Mouse (Mus musculus): ENCODE data around the gene Fbxo48.

Gene Fbxo48
- long read RNA-seq, experiment 1 = 0 reads
- long read RNA-seq, experiment 2 = 0 reads

DNA sequence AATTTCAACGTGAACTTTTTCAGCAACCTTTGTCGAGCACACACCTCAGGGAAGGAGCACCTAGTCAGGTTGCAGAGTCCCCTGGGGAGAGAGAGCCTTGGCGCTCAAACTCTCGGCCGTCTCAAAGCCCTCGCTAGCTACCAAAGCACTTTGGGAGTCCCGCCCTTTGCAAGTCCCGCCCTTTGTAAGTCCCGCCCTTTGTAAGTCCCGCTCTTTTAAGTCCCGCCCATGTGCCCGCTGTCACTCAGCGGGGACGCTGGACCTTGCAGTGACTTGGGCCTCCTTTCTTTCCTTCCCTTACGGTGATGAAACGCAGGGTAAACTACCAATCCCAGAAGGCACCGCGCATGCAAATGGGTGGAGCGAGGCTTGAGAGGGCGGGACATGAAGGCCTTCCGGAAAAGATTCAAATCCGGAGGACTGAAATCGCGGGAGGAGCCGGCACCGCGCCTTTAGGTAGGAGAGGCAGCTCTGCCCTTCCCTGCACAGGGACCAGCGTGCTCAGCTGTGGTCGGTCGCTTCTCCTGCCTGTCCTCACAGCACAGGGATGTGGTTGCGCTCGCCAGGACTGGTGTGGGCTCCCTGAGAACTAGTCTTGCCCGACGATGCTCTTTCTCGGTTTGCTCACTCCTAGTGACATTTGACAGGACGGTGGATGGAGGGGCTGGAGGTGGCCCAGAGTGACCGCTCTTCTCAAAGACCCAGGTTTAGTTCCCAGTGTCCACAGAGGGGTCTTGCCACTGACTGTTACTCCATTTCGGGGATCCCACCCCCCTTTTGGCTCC, at the start of gene Fbxo48:
TSS of gene Fbxo48 (plus strand) at position 400 of the 785 bp plus-strand sequence.
- intact Hi-C loops (cut with DNase I) = loop anchor here (10.0 kb wide), 1 partner anchor 224 kb away; no protein-coding TSS in a partner anchor

DNA sequence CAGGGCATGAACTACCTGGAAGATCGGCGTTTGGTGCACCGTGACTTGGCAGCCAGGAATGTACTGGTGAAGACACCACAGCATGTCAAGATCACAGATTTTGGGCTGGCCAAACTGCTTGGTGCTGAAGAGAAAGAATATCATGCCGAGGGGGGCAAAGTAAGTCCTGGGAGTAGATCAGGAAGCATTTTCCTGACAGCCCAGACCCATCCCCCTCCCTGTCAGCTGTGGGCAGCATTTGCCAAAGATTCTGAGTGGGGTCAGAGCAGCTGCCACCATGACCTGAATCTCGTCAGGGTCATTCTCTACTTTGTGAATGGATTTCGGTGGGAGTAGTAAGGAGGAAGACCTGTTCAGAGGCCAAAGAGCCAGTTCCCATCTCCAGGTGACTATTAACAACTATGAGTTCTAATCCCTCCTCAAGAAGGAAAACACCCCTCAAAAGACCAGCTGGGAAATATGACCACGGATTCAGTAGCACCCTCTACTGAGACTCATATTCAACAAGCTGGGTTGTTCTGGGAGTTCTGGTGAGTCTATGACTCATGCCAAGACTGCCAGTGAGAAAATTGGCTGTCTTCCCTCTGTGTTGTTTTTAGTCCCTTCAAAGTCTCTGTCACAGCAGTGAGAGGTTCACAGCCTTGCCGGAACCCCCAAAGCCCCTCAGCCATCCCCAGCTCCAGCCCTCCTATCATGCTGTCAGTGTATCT, 46.7 kb upstream of the Fbxo48 start:
- intact Hi-C loops (cut with DNase I) = no loop called here

DNA sequence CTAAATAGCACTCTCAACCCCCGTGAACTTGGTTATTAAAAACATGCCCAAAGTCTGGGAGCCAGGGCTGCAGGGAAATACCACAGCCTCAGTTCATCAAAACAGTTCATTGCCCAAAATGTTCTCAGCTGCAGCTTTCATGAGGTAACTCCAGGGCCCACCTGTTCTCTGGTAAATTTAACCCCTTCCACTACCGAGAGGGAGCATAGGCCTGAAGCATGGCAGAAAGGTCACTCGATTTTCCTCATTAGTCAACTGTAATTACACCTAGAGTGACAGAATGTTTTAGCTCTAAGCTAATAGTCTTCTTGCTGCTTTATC, 46.2 kb upstream of the Fbxo48 start:
- intact Hi-C loops (cut with DNase I) = no loop called here

DNA sequence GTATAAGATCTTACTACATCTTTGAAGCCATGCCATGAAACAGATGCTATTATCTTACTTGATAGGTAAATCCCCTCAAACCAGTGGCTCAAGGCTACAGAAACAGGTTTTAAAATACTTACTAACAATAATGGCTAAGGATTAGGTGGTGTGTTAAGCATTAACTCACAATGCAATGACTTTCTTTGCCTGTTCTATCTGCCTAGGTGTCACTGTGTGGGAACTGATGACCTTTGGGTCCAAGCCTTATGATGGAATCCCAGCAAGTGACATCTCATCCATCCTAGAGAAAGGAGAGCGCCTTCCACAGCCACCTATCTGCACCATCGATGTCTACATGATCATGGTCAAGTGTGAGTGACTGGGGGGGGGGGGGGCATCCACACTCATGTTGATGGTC, 44.6 kb upstream of the Fbxo48 start:
- intact Hi-C loops (cut with DNase I) = no loop called here

DNA sequence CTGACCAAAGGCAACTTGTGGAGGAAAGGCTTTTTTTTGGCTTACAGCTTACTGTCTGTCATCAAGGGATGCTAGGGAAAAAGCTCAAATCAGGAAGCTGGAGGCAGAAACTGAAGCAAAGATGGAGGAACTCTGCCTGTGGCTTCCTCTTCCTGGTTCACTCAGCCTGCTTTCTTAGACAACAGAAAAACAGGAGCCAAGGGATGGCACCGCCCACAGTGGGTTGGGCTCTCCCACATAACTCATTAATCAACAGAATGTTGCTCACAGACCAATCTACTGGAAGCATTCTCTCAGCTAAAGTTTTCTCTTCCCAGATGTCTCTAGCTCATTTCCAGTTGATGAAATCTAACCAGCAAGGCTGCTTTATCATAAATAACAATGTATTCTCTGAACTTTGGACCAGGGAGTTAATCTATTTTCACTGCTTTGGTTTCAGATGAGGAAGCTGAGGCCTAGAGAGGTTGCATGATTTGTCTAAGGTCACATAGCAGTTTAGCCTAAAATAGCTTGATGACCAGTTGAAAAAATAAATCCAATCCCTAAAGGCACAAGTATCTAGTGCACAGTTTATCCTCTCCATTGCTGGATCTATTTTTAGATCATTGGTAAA, 43.6 kb upstream of the Fbxo48 start:
- intact Hi-C loops (cut with DNase I) = no loop called here

DNA sequence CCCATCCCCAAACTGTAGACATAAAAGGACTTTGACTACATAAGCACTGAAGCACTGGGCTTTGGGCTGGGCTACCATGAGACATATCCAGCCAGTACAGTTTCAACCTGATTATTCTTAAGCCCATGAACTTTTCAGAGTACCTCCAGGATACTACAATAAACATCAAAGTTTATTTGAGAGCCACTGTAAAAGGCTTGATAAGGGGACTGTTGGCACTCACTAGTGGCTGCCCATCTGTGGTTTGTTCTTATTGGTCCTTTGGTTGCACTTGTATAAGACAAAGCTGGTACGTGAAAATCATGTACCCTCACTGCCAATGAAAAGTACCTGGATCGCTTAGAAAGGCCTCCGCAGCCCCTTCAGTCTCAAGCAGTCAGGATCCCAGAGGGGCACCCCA, 36.4 kb upstream of the Fbxo48 start:
- intact Hi-C loops (cut with DNase I) = no loop called here

DNA sequence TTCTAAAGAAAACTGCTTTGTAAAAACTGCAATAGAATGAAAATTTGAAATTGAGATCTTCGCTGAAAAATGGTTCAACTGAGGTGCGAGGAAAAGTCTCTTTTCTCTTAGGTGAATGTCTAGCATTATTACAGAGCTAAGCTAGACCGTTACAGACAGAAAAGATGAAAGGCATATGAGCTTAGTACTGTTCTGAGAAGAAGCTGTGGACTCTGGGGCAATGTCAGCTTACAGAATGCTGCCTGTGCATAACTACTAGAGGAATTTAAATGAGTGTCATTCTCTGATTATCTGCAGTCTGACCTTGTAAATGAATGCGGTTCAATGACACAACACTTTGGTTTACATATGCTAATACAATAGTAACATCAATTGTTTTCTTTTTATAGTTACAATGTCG, 35.3 kb upstream of the Fbxo48 start:
- intact Hi-C loops (cut with DNase I) = no loop called here

DNA sequence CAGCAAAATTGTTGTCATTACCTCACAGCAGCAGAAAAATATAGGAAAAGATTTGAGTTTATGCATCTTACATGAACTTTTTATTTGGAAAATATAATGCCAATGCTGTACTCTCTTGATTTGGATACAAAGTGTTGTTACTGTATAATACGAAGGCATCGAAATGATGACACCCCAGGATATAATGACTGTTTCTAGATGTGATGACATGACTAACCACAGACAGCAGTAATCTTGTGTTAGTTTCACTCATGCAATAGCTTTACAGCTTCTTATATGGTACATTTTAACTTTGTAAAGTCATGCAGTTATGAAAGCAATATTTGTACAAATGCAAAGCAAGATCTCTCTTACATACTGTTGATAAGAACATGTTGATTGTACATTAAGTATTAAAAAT, 33.7 kb upstream of the Fbxo48 start:
- intact Hi-C loops (cut with DNase I) = no loop called here

DNA sequence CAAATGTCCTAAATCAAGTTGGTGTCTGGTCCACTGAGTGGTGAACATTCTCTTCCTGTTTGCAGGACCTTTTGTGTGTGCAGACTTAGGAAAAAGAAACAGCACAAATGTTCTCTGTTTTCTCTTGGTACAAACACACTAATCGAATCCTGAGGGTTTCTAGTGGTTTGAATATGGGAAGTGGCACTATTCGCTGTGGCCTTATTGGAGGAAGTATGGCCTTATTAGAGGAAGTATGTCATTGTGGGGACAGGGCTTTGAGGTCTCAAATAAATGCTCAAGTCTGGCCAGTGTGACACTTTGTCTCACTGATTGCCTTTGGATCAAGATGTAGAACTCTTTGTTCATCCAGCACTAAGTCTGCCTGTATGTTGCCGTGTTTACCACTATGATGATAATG, 19.0 kb upstream of the Fbxo48 start:
- intact Hi-C loops (cut with DNase I) = no loop called here

DNA sequence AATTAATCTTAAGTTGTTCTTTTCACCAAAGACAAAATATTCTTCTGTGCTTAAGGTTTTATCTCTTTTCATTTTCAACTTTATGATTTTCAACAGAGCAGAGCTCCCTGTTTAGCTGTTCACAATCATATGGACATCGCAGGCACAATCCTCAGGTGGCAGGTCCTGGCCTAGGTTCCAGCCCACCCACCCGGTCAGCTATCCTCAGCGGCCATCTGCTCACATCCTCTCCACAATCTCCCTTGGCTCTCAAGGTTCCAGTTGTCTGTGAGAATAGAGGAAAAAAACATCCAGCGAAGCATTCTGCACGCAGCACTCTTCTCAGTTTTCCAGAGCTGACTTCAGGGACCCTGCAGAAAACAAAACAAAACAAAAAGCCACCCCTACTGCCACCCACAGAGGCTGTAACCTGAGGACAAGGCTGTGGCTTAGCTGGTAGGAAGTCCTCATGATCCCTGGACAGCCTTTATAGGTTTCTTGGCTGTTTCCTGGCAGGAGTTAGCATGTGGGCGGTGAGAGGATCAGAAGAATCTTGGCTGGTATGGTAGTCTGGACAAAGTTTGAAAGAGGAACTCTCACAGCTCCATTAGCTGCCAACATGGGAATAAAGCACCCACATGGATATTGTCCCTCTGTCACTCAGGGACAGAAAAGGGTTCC, 15.5 kb upstream of the Fbxo48 start:
- intact Hi-C loops (cut with DNase I) = no loop called here

DNA sequence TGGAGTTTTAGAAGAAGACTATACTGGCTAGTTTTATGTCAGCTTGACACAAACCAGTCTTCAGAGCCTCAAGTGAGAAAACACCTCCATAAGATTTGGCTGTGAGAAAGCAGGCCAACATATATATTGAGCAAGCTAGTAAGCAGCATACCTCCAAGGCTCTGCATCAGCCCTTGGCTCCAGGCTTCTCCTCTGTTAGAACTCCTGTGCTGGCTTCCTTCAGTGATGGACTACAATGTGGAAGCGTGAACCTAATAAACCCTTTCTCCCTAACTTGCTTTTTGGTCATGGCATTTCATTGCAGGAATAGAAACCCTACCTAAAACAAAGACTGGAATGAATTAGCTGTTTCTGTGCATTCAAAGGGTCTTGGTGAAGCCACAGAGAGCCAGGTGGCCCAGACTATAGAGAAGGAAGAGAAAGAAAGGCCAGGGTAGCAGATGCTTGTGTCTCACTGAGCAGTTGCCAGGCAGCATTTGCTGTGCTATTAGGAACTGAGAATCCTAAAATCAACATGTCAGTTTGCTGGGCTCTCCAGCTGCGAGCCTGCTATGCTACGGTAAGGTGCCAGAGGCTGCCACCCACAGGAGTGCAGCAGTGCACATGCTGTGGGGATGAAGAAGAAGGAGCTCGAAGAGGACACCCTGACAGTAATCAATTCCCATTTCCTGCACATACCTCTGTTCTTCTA, 9.9 kb upstream of the Fbxo48 start:
- intact Hi-C loops (cut with DNase I) = no loop called here

DNA sequence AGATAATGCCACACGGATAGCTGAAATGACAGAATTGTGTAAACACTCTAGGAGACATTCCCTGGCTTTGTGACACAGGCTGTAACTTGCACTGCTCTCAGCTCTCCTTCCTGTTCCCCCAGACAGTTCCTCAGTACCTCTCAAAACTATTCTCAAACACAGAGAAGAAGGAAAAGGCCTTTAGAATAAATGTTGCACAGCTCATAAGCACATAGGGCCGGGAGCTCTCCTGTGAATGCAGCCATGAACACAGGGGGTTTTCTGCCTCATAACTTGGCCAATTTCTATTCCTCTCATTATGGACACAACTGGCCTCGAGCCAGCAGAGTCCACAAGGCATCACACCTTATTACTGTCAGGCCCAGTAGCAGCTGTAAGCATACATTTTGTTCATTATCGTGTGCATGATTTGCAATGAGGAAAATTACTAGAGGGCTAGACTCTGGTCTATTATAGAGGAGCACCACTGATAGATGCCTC, 9.2 kb upstream of the Fbxo48 start:
- intact Hi-C loops (cut with DNase I) = no loop called here

DNA sequence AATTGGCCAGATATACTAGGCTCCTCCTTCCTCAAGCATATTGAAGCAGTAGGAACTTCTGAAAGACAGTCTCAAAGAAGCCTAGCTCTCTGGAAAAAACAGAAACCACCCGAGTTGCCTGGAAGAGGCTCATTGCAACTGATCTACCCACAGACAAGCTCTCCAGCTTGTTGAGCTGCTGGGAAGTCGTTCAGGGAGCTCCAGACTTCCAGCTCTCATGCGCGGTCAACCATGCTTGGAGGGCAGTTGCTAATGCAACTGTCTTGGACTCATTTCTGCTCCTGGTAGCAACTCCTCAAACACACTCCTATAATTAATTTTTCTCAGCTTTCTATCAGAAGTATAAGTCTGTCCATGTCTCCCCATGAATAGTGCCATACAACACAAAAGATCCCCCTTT, 8.2 kb upstream of the Fbxo48 start:
- intact Hi-C loops (cut with DNase I) = no loop called here

DNA sequence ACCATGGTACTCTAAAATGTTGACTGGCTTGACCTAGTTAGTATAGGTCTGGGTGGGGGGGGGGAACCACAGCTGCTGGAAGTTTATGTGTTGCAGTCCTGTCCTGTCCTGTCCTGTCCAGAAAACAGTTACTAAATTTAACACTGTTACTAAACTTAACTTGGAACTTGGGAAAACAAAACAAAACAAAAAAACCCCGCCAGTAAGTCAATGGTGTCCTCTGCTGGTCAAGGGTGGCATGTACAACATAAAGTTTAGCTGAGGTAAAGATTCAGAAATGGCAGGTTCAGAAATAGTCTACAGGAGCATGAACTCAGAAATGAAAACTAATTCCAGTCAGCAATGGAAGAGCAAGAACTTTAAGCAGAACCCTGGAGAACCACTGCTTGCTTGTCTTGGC, 2.4 kb upstream of the Fbxo48 start:
- intact Hi-C loops (cut with DNase I) = loop anchor here (2.0 kb wide), 1 partner anchor 424 kb away; no protein-coding TSS in a partner anchor

DNA sequence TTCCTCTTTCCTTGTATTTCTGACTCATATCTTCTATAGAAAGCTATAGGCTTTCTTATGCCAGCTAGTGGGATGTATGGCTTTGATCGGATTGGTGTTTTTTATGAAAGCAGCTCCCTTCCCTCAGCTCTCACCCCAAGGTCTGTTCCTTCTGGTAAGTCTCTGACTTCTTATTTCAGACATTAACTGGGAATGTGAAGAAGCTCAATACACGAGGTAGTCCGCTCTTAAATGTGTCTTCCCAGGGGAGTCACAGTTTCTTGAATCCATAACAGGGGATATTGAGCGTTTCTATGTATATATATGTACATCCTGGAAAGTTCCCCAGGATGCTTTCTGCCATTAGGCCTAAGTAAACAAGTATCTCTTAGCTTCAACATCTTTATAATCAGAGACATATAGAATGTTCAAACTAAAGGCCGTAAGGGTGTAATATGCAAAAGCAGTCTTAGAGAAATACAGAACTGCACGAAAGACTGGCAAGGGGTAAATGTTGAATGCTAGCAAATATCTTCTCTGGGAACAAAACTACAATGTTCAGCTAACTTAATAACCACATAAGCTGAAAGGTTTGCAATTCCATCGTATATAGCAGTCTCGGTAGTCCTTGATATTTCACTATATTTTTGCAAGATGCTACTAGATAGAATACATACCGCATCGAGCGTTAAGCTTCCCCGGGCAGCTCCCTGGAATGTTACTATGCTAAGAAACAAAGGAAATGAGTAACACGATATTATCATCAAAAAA, 774 bp upstream of the Fbxo48 start:
- intact Hi-C loops (cut with DNase I) = loop anchor here (10.0 kb wide), 1 partner anchor 224 kb away; no protein-coding TSS in a partner anchor

DNA sequence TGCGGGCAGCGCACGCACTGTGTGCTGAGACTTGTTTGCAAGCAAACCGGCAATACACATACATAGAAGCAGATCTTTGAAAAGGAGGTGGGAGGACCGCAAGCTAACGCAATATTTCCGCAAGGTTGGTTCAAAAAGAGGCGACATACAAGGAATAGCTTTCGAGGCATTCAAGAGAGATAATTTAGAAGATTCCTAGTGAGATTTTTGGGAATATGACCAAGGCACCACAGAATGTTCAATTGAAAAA, 511 bp downstream of the Fbxo48 start:
- intact Hi-C loops (cut with DNase I) = loop anchor here (10.0 kb wide), 1 partner anchor 223 kb away; no protein-coding TSS in a partner anchor

DNA sequence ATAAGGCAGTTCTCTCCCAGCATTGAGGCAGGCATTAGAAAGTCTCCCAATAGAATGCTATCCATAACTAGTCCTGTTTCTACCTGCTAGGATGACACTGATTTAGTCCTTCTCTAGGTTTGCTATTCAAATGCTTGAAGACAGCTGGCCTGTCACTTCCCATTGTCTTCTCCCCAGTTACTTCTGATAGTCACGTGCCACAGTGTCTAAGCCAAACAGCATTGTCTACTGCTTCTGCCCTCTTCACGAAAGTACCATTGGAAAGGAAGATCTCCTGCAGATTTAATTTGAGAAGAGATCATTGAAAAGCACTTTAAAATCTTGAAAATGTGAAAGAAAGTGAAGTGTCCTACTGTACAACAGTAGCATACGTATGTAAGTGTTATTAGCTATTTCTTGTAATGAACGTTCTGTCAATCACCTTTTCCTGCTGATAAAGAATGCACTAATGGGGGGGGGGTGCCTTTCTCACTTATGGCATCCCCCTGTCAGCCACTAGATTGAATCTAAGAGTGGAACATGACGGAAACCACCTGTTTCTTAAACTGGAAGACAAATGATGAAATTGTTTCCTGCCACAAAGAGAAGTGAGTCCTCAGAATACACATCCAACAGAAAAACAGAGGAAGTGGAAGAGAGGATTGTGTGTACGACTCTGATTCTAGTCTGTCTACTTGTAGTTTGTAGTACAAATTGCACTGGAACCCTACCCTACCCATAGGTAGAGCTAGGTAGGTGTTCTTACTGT, 5.1 kb downstream of the Fbxo48 start:
- intact Hi-C loops (cut with DNase I) = loop anchor here (10.0 kb wide), 1 partner anchor 219 kb away; no protein-coding TSS in a partner anchor

DNA sequence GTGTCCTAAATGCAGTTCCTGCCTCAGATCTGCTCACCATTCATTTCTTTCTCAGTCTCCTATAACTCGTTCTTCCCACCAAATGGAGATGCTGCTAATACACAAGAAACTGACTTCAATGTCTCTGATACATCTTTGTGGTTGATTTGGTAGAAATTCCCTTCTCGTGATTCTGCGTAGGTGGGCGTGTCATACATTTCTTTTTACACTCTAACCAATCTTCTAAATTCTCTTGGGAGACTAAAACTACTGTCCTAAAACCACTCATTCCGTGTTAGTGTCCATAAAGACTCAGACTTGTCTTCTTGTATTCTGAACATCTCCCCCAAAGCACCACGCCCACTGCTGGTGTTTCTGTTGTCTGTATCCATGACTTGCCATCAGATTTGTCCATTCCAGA, 5.9 kb downstream of the Fbxo48 start:
- intact Hi-C loops (cut with DNase I) = loop anchor here (10.0 kb wide), 1 partner anchor 218 kb away; no protein-coding TSS in a partner anchor

DNA sequence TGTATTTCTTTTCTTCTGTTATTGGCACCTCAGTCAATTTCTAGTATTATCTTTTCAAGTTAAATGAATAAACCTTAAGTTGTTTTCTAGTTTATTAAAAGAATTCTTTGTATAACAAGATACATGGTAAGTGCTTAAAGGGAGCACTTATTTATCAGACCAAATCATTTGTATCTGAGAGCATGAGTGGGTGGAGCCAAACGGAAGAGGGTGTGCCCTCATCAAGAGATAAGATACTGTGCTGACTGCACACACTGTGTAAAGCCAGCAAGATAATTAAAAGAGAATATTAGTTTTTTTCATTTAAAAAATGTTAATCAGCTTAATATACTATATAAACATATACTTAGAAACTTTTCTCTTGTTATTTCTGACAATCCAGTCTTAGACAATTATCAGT, 7.3 kb downstream of the Fbxo48 start:
- intact Hi-C loops (cut with DNase I) = loop anchor here (10.0 kb wide), 1 partner anchor 216 kb away; no protein-coding TSS in a partner anchor

DNA sequence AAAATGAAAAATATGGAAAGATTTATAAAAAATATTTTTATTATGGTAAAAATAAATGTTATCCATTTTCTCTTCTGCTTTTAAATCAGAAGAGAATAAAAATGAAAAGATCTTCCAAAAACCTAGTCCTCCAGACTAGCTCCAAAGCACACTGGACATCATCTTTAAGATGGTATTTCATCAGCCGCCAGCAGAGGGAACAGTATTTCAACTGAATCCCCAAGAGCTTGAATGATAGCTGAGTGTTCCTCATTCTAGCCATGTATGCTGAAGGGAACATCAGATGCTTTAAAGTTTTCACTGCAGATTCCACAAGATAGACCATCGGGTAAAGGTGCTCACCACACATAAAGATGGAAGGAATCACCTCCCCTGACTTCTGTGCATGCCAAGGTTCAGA, 16.6 kb downstream of the Fbxo48 start:
- intact Hi-C loops (cut with DNase I) = loop anchor here (5.0 kb wide), 1 partner anchor 44 kb away; no protein-coding TSS in a partner anchor
